25 mouse cellular contexts compared by ENCODE assay signal in the genomic region with DNA sequence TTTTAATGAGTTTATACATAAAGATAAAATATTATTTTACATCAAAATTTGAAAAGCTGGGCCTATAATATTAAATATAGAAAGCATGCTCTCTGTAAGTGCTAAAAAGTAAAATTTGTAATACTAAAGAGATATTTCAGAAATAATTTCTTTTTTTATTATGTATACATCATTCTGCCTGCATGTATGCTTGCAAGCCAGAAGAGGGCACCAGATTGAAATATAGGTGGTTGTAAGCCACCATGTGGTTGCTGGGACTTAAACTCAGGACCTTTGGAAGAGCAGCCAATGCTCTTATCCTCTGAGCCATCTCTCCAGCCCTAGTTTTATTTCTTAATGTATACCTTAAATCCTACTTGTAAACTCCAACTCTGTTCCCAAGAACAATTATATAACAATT.
DNase-seq lines count a peak whose midpoint lies in the region; ATAC-seq and TF ChIP-seq lines count a peak whose summit lies in the region.
"Had no signal": no experiment of that assay in that cellular context is flagged by ENCODE, and none has a peak within 500 bp of the region (broad histone marks: within the 10 kb centered on the region; RNA-seq: fewer than 3 reads in every experiment).

No protein-coding gene starts in this region.

- no peak overlapping the region for H3K9ac ChIP-seq in midbrain, postnatal 0 days (replicated peaks; ENCODE audit: low read length, poor library complexity, severe bottlenecking)
- H3K9ac ChIP-seq in midbrain, embryonic 14.5 days (replicated peaks; ENCODE audit: low read length) = no peak overlapping the region
- no peak overlapping the region for H3K9ac ChIP-seq in MEL (ENCODE audit: control insufficient read depth, low read depth, low read length, poor library complexity, severe bottlenecking)
- H3K9ac ChIP-seq: heart, embryonic 13.5 days; hindbrain, embryonic 14.5 days; limb, embryonic 12.5 days; neural tube, embryonic 13.5 days had no signal

- no peak overlapping the region for H3K27ac ChIP-seq in layer of hippocampus, adult 2 months
- H3K27ac ChIP-seq in midbrain, postnatal 0 days (ENCODE audit: low read depth, low read length) = no peak overlapping the region
- no peak overlapping the region for H3K27ac ChIP-seq in midbrain, embryonic 14.5 days (replicated peaks; ENCODE audit: low read depth, low read length)
- H3K27ac ChIP-seq in MEL (ENCODE audit: control insufficient read depth, low read depth, low read length) = no peak overlapping the region
- H3K27ac ChIP-seq: heart, embryonic 13.5 days; hindbrain, embryonic 14.5 days; limb, embryonic 12.5 days; midbrain, embryonic 10.5 days; neural tube, embryonic 13.5 days had no signal

- TF ChIP-seq EP300 in MEL (IDR thresholded peaks at IDR 0.05; ENCODE audit: low read depth in 1 of 2, low read length in 2 of 2) = no peak

- no peaks in the 10 kb centered on the region for H3K27me3 ChIP-seq in midbrain, postnatal 0 days (ENCODE audit: insufficient read depth, low read length)
- H3K27me3 ChIP-seq in midbrain, embryonic 14.5 days (ENCODE audit: control insufficient read depth, insufficient read depth, low read length) = no peaks in the 10 kb centered on the region
- H3K27me3 ChIP-seq in MEL (ENCODE audit: control insufficient read depth in 1 of 2, insufficient read depth in 2 of 2, low read length in 2 of 2) = no peaks in the 10 kb centered on the region
- H3K27me3 ChIP-seq: heart, embryonic 13.5 days; neural tube, embryonic 13.5 days had no signal

- TF ChIP-seq CTCF in layer of hippocampus, adult 2 months (conservative IDR thresholded peaks at IDR 0.05) = peak; percentile 57
- TF ChIP-seq CTCF in midbrain, postnatal 0 days (IDR thresholded peaks at IDR 0.05) = peak; percentile 29
- TF ChIP-seq CTCF in MEL (IDR thresholded peaks at IDR 0.05 in 2 of 3, conservative IDR thresholded peaks at IDR 0.05 in 1 of 3; ENCODE audit: control insufficient read depth in 1 of 3, insufficient read depth in 1 of 3, low read depth in 2 of 3, low read length in 3 of 3, poor library complexity in 1 of 3, severe bottlenecking in 1 of 3) = peak in 2 of 3 experiments; percentile 3 to 15; a peak in 1 of 6 replicates

- no peaks in the 10 kb centered on the region for H3K4me1 ChIP-seq in midbrain, postnatal 0 days (ENCODE audit: insufficient read depth, low read length)
- no peaks in the 10 kb centered on the region for H3K4me1 ChIP-seq in midbrain, embryonic 14.5 days (ENCODE audit: control insufficient read depth, insufficient read depth, low read length)
- H3K4me1 ChIP-seq in MEL (ENCODE audit: control insufficient read depth in 1 of 2, insufficient read depth in 2 of 2, low read length in 2 of 2) = no peaks in the 10 kb centered on the region
- H3K4me1 ChIP-seq: heart, embryonic 13.5 days; limb, embryonic 12.5 days; midbrain, embryonic 10.5 days; neural tube, embryonic 13.5 days had no signal

- H3K4me2 ChIP-seq in midbrain, postnatal 0 days (ENCODE audit: low read depth, low read length, poor library complexity, severe bottlenecking) = no peak overlapping the region
- H3K4me2 ChIP-seq in midbrain, embryonic 14.5 days (ENCODE audit: low read length) = no peak overlapping the region
- H3K4me2 ChIP-seq: heart, embryonic 13.5 days; hindbrain, embryonic 14.5 days; limb, embryonic 12.5 days; neural tube, embryonic 13.5 days had no signal

- TF ChIP-seq POLR2A in MEL (IDR thresholded peaks at IDR 0.05; ENCODE audit: control insufficient read depth in 1 of 2, insufficient read depth in 1 of 2, low read depth in 1 of 2, low read length in 2 of 2, poor library complexity in 1 of 2) = no peak

- no peak for TF ChIP-seq RAD21 in MEL (IDR thresholded peaks at IDR 0.05; ENCODE audit: low read depth, low read length)

- H3K9me3 ChIP-seq in midbrain, postnatal 0 days (ENCODE audit: low read length) = no peaks in the 10 kb centered on the region
- H3K9me3 ChIP-seq in midbrain, embryonic 14.5 days (ENCODE audit: control insufficient read depth, low read length) = no peaks in the 10 kb centered on the region
- no peaks in the 10 kb centered on the region for H3K9me3 ChIP-seq in MEL (replicated peaks; ENCODE audit: insufficient read depth, low read length)
- H3K9me3 ChIP-seq: heart, embryonic 13.5 days; limb, embryonic 12.5 days; midbrain, embryonic 10.5 days; neural tube, embryonic 13.5 days had no signal

- no peaks in the 10 kb centered on the region for H3K36me3 ChIP-seq in midbrain, postnatal 0 days (ENCODE audit: insufficient read depth, low read length)
- no peaks in the 10 kb centered on the region for H3K36me3 ChIP-seq in midbrain, embryonic 14.5 days (ENCODE audit: control insufficient read depth, insufficient read depth, low read length)
- H3K36me3 ChIP-seq in MEL (ENCODE audit: control insufficient read depth in 1 of 2, insufficient read depth in 2 of 2, low read length in 2 of 2) = no peaks in the 10 kb centered on the region
- H3K36me3 ChIP-seq: heart, embryonic 13.5 days; limb, embryonic 12.5 days; midbrain, embryonic 10.5 days; neural tube, embryonic 13.5 days had no signal

- no peak for DNase-seq in layer of hippocampus, adult 2 months (ENCODE audit: low spot score in 2 of 2)
- no peak for DNase-seq in layer of hippocampus, adult 8-10 months (ENCODE audit: low spot score in 2 of 2)
- no peak for DNase-seq in midbrain, postnatal 0 days (ENCODE audit: low spot score)
- no peak for DNase-seq in midbrain, embryonic 14.5 days
- peak; percentile 7 for DNase-seq in MEL (ENCODE audit: low read depth, low spot score)
- no peak for DNase-seq in cerebellum, postnatal 14 days
- no peak for DNase-seq in frontal cortex, adult 2 months (ENCODE audit: extremely low spot score in 1 of 2, low spot score in 1 of 2)
- DNase-seq: adrenal gland, postnatal 10 days; cerebellum, adult 9-11 months; gastrocnemius, postnatal 25 days; heart, postnatal 10 days; kidney, adult 18-20 months; kidney, postnatal 4 days; layer of hippocampus, adult 9-11 months; right cerebral cortex, postnatal 4 days; thymus, postnatal 4 days had no signal

- H3K79me2 ChIP-seq in MEL (ENCODE audit: control insufficient read depth, insufficient read depth, low read length, poor library complexity) = no peaks in the 10 kb centered on the region

- ATAC-seq in midbrain, postnatal 0 days (ENCODE audit: low FRiP score) = no peak
- ATAC-seq in midbrain, embryonic 14.5 days (ENCODE audit: low FRiP score, low TSS enrichment) = no peak
- ATAC-seq: forebrain, embryonic 16.5 days; midbrain, embryonic 16.5 days had no signal

- H3K4me3 ChIP-seq in layer of hippocampus, adult 2 months = no peak overlapping the region
- no peak overlapping the region for H3K4me3 ChIP-seq in midbrain, postnatal 0 days (ENCODE audit: low read depth, low read length)
- no peak overlapping the region for H3K4me3 ChIP-seq in midbrain, embryonic 14.5 days (replicated peaks; ENCODE audit: low read depth, low read length)
- H3K4me3 ChIP-seq in MEL (ENCODE audit: control insufficient read depth in 1 of 2, insufficient read depth in 1 of 2, low read depth in 2 of 2, low read length in 2 of 2) = no peak overlapping the region
- H3K4me3 ChIP-seq: erythroblast, embryonic 14.5 days; heart, embryonic 13.5 days; limb, embryonic 12.5 days; midbrain, embryonic 10.5 days; myocyte; neural tube, embryonic 13.5 days had no signal

TF ChIP-seq in MEL, 35 proteins besides CTCF, POLR2A, EP300 and RAD21:
- TF ChIP-seq MXI1 (IDR thresholded peaks at IDR 0.05; ENCODE audit: low read depth, low read length) = no peak
- TF ChIP-seq RCOR1 (IDR thresholded peaks at IDR 0.05; ENCODE audit: low read depth, low read length) = no peak
- TF ChIP-seq GATA1 (IDR thresholded peaks at IDR 0.05; ENCODE audit: low read depth, low read length) = no peak
- TF ChIP-seq SIN3A (IDR thresholded peaks at IDR 0.05; ENCODE audit: low read length) = no peak
- no peak for TF ChIP-seq ZNF384 (IDR thresholded peaks at IDR 0.05; ENCODE audit: low read depth, low read length)
- no peak for TF ChIP-seq BHLHE40 (IDR thresholded peaks at IDR 0.05; ENCODE audit: borderline replicate concordance, low read depth, low read length)
- TF ChIP-seq JUND (IDR thresholded peaks at IDR 0.05; ENCODE audit: low read depth, low read length) = no peak
- TF ChIP-seq ETS1 (IDR thresholded peaks at IDR 0.05; ENCODE audit: low read depth, low read length) = no peak
- TF ChIP-seq TBP (IDR thresholded peaks at IDR 0.05; ENCODE audit: low read depth, low read length) = no peak
- no peak for TF ChIP-seq POLR2AphosphoS2 (IDR thresholded peaks at IDR 0.05; ENCODE audit: low read length)
- TF ChIP-seq UBTF (IDR thresholded peaks at IDR 0.05; ENCODE audit: borderline replicate concordance, insufficient read depth, low read depth, low read length) = no peak
- TF ChIP-seq HCFC1 (IDR thresholded peaks at IDR 0.05; ENCODE audit: low read depth, low read length) = no peak
- TF ChIP-seq USF1 (IDR thresholded peaks at IDR 0.05; ENCODE audit: low read depth, low read length) = no peak
- TF ChIP-seq GABPA (IDR thresholded peaks at IDR 0.05; ENCODE audit: low read depth, low read length) = no peak
- TF ChIP-seq SMC3 (IDR thresholded peaks at IDR 0.05; ENCODE audit: low read depth, low read length) = no peak
- TF ChIP-seq TCF12 (IDR thresholded peaks at IDR 0.05; ENCODE audit: low read depth, low read length) = no peak
- no peak for TF ChIP-seq MAFK (IDR thresholded peaks at IDR 0.05; ENCODE audit: borderline replicate concordance, low read depth, low read length)
- no peak for TF ChIP-seq CHD2 (IDR thresholded peaks at IDR 0.05; ENCODE audit: low read length)
- TF ChIP-seq ELF1 (IDR thresholded peaks at IDR 0.05; ENCODE audit: low read depth, low read length) = no peak
